Mouse (Mus musculus): ENCODE measurements around the gene Lemd1. TPM values are rescaled to one million over a fixed set of nuclear protein-coding genes. Genes with fewer than 3 reads are reported as not detected.

Gene Lemd1
- total RNA-seq (2014; fragmentation: Nextera tagmentation) (not detected in 2 replicates), total RNA-seq (2017) (not detected in 2 replicates)

- ATAC-seq (replicated peaks; ENCODE audit: poor library complexity, severe bottlenecking), result no peak
Measured at GRCm38 (mm10) chr1:132191093-132191785, at the start of gene Lemd1, which contains the start of gene AC124108.1. TSS of gene Lemd1 (plus strand) at chr1:132191431. TSS of gene AC124108.1 (plus strand) at chr1:132191457.

GRCm38 (mm10) chr1:132141753-132142152 is 49.5 kb upstream of the Lemd1 start:
- no peak for ATAC-seq (replicated peaks; ENCODE audit: poor library complexity, severe bottlenecking)

GRCm38 (mm10) chr1:132143079-132143478 is 48.2 kb upstream of the Lemd1 start:
- ATAC-seq (replicated peaks; ENCODE audit: poor library complexity, severe bottlenecking), result peak; percentile 46

GRCm38 (mm10) chr1:132143730-132144129 is 47.5 kb upstream of the Lemd1 start:
- ATAC-seq (replicated peaks; ENCODE audit: poor library complexity, severe bottlenecking), result no peak

GRCm38 (mm10) chr1:132144223-132144622 is 47.0 kb upstream of the Lemd1 start:
- ATAC-seq (replicated peaks; ENCODE audit: poor library complexity, severe bottlenecking), result no peak

GRCm38 (mm10) chr1:132144837-132145236 is 46.4 kb upstream of the Lemd1 start:
- ATAC-seq (replicated peaks; ENCODE audit: poor library complexity, severe bottlenecking), result no peak

- ATAC-seq (replicated peaks; ENCODE audit: poor library complexity, severe bottlenecking), result no peak
Measured at GRCm38 (mm10) chr1:132145973-132146685, 45.1 kb upstream of the Lemd1 start.

GRCm38 (mm10) chr1:132149410-132149809 is 41.8 kb upstream of the Lemd1 start:
- peak; percentile 88 for ATAC-seq (replicated peaks; ENCODE audit: poor library complexity, severe bottlenecking)

GRCm38 (mm10) chr1:132150171-132150570 is 41.1 kb upstream of the Lemd1 start:
- no peak for ATAC-seq (replicated peaks; ENCODE audit: poor library complexity, severe bottlenecking)

- no peak for ATAC-seq (replicated peaks; ENCODE audit: poor library complexity, severe bottlenecking)
Measured at GRCm38 (mm10) chr1:132150817-132151601, 40.2 kb upstream of the Lemd1 start.

- ATAC-seq (replicated peaks; ENCODE audit: poor library complexity, severe bottlenecking), result no peak
Measured at GRCm38 (mm10) chr1:132151908-132152307, 39.3 kb upstream of the Lemd1 start.

- no peak for ATAC-seq (replicated peaks; ENCODE audit: poor library complexity, severe bottlenecking)
Measured at GRCm38 (mm10) chr1:132153086-132153690, 38.0 kb upstream of the Lemd1 start.

- no peak for ATAC-seq (replicated peaks; ENCODE audit: poor library complexity, severe bottlenecking)
Measured at GRCm38 (mm10) chr1:132153691-132154090, 37.5 kb upstream of the Lemd1 start.

GRCm38 (mm10) chr1:132155737-132156136 is 35.5 kb upstream of the Lemd1 start:
- ATAC-seq (replicated peaks; ENCODE audit: poor library complexity, severe bottlenecking), result peak; percentile 85

- peak; percentile 78 for ATAC-seq (replicated peaks; ENCODE audit: poor library complexity, severe bottlenecking)
Measured at GRCm38 (mm10) chr1:132157016-132157781, 34.0 kb upstream of the Lemd1 start.

GRCm38 (mm10) chr1:132157808-132158207 is 33.4 kb upstream of the Lemd1 start:
- no peak for ATAC-seq (replicated peaks; ENCODE audit: poor library complexity, severe bottlenecking)

- ATAC-seq (replicated peaks; ENCODE audit: poor library complexity, severe bottlenecking), result no peak
Measured at GRCm38 (mm10) chr1:132158741-132159140, 32.5 kb upstream of the Lemd1 start.

- ATAC-seq (replicated peaks; ENCODE audit: poor library complexity, severe bottlenecking), result no peak
Measured at GRCm38 (mm10) chr1:132159681-132160080, 31.6 kb upstream of the Lemd1 start.

GRCm38 (mm10) chr1:132161211-132161880 is 29.9 kb upstream of the Lemd1 start:
- ATAC-seq (replicated peaks; ENCODE audit: poor library complexity, severe bottlenecking), result no peak
